Mouse (Mus musculus): ENCODE measurements around the gene Cxcr4. TPM values are rescaled to one million over a fixed set of nuclear protein-coding genes. Genes with fewer than 3 reads are reported as not detected.
A peak's percentile ranks its signal among the peaks of the same experiment; 100 is the strongest.
"Not testable (repeated sequence)": the region's sequence is repeated elsewhere in the genome, so short reads cannot be mapped to it uniquely, and the experiment has no call there.

The Cxcr4 gene
- polyA plus RNA-seq, 1 experiment: 1.4 TPM

GRCm38 (mm10) chr1:128590011-128590410 is 2.1 kb downstream of the Cxcr4 start:
- H3K4me3 ChIP-seq (replicated peaks): peak overlapping the region; percentile 85
- TF ChIP-seq GATA1 (IDR thresholded peaks at IDR 0.05; ENCODE audit: borderline replicate concordance, low read length): no peak
- H3K27me3 ChIP-seq (replicated peaks): no peaks in the 10 kb centered on the region
- H3K9me3 ChIP-seq: no peaks in the 10 kb centered on the region
- H3K36me3 ChIP-seq (replicated peaks; ENCODE audit: low read length): peaks cover 26% of the 10 kb centered on the region
- H3K4me1 ChIP-seq: peaks cover 39% of the 10 kb centered on the region

GRCm38 (mm10) chr1:128589488-128589887 is 2.6 kb downstream of the Cxcr4 start:
- H3K4me3 ChIP-seq (replicated peaks): peak overlapping the region; percentile 85
- no peaks in the 10 kb centered on the region for H3K27me3 ChIP-seq (replicated peaks)
- peaks cover 37% of the 10 kb centered on the region for H3K4me1 ChIP-seq
- H3K36me3 ChIP-seq (replicated peaks; ENCODE audit: low read length): peaks cover 26% of the 10 kb centered on the region
- no peaks in the 10 kb centered on the region for H3K9me3 ChIP-seq
- TF ChIP-seq FLI1 (IDR thresholded peaks at IDR 0.05; ENCODE audit: low read length): no peak
- TF ChIP-seq GATA1 (IDR thresholded peaks at IDR 0.05; ENCODE audit: borderline replicate concordance, low read length): no peak

- Histone ChIP-seq H3K27me3 (replicated peaks) (no peaks in the 10 kb centered on the region), H3K4me1 (peaks cover 29% of the 10 kb centered on the region), H3K36me3 (replicated peaks; ENCODE audit: low read length) (peaks cover 26% of the 10 kb centered on the region), H3K9me3 (no peaks in the 10 kb centered on the region), H3K4me3 (replicated peaks) (no peak overlapping the region)
- TF ChIP-seq FLI1 (IDR thresholded peaks at IDR 0.05; ENCODE audit: low read length): no peak
- no peak for TF ChIP-seq GATA1 (IDR thresholded peaks at IDR 0.05; ENCODE audit: borderline replicate concordance, low read length)
Observed at GRCm38 (mm10) chr1:128588337-128588736, 3.8 kb downstream of the Cxcr4 start.

DNA sequence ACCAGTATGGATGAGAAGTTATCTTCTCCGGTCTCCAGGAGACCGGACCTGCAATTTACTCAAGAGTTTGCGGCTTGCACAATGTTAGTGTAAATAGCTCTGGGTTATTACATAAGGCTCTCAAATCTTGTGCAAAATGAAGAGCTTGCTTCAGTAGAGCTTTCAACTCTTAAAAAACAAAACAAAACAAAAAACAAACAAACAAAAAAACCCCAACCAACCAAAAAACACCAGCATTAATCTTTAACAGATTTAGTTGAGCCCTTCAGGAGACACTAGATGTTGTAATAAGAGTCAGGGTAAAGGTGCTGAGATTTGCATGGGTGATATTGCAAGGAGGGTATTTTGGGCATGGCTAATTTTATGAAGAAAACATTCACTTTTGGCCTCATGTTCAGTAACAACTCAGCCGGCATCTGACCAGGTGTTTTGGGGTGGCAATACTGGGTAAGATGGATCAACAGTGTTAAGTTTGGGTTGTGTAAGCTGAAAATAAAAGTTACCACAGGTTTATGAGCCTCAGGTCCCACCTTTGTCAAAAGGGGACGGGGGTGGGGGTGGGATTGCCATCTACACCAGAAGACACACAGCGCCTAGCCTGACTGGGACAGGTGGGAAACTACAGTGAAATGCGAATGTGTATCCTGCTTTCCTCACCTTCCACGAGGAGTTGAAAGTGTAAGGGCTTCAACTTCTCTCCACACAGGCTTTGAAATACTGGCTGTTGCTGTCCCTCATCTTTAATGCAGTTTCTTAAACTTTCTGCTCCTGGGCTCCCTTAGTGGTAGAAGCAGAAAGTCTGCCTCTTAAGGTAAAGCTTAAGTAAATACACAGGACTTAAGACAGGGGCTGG is 4.9 kb downstream of the Cxcr4 start:
- Histone ChIP-seq H3K36me3 (replicated peaks; ENCODE audit: low read length) (peaks cover 26% of the 10 kb centered on the region), H3K4me1 (peaks cover 19% of the 10 kb centered on the region), H3K27me3 (replicated peaks) (no peaks in the 10 kb centered on the region), H3K4me3 (replicated peaks) (no peak overlapping the region), H3K9me3 (no peaks in the 10 kb centered on the region)
- TF ChIP-seq FLI1 (IDR thresholded peaks at IDR 0.05; ENCODE audit: low read length) (no peak), GATA1 (IDR thresholded peaks at IDR 0.05; ENCODE audit: borderline replicate concordance, low read length) (no peak)

DNA sequence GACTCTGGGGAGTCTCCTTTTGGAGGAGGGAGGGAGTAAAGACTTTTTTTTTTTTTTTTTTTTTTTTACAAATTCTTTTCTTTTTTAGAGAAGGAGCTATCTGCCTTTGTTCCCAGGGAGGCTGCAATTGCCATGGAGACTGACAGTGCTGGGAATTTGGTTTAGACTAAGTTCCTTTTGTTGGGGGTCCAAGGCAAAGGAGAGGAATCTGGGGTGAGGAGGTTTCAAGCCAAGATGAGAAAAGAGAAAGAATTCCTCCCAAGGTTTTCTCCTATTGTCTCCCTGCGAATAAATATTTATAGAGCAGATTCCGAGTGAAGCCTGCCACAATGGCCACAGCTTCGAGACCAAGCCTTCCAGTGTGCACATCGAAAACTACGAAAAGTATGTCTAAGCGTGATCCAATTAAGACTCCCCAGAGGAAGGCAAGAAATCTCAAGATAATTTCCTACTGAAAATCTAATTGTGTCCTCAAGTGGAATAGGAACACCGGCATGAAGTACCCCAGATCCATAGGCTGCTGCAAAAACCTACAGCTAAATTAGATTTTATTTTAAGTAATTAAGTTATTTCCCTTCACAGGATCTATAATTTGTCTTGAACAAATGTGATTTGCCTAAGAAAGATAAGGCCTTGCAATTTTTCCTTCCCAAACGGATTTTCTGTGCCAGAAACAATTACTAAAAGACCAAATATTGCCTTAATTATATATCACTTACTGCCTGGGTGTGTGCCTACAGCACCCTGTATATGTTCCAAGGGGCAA is 5.7 kb downstream of the Cxcr4 start:
- H3K4me1 ChIP-seq: peaks cover 19% of the 10 kb centered on the region
- TF ChIP-seq GATA1 (IDR thresholded peaks at IDR 0.05; ENCODE audit: borderline replicate concordance, low read length) (no peak), FLI1 (IDR thresholded peaks at IDR 0.05; ENCODE audit: low read length) (no peak)
- H3K27me3 ChIP-seq (replicated peaks): no peaks in the 10 kb centered on the region
- peaks cover 3% of the 10 kb centered on the region for H3K9me3 ChIP-seq
- no peak overlapping the region for H3K4me3 ChIP-seq (replicated peaks)
- peaks cover 29% of the 10 kb centered on the region for H3K36me3 ChIP-seq (replicated peaks; ENCODE audit: low read length)

GRCm38 (mm10) chr1:128585396-128586161 is 6.5 kb downstream of the Cxcr4 start:
- no peak for TF ChIP-seq GATA1 (IDR thresholded peaks at IDR 0.05; ENCODE audit: borderline replicate concordance, low read length)
- TF ChIP-seq FLI1 (IDR thresholded peaks at IDR 0.05; ENCODE audit: low read length): no peak
- H3K9me3 ChIP-seq: peaks cover 9% of the 10 kb centered on the region
- H3K36me3 ChIP-seq (replicated peaks; ENCODE audit: low read length): peaks cover 35% of the 10 kb centered on the region
- no peaks in the 10 kb centered on the region for H3K27me3 ChIP-seq (replicated peaks)
- H3K4me3 ChIP-seq (replicated peaks): no peak overlapping the region
- peaks cover 24% of the 10 kb centered on the region for H3K4me1 ChIP-seq

- Histone ChIP-seq H3K36me3 (replicated peaks; ENCODE audit: low read length) (peaks cover 33% of the 10 kb centered on the region), H3K4me1 (peaks cover 30% of the 10 kb centered on the region)
- not testable (repeated sequence) for H3K27me3 ChIP-seq (replicated peaks); H3K9me3 ChIP-seq; H3K4me3 ChIP-seq (replicated peaks)
Observed at GRCm38 (mm10) chr1:128584716-128585115, 7.4 kb downstream of the Cxcr4 start.

DNA sequence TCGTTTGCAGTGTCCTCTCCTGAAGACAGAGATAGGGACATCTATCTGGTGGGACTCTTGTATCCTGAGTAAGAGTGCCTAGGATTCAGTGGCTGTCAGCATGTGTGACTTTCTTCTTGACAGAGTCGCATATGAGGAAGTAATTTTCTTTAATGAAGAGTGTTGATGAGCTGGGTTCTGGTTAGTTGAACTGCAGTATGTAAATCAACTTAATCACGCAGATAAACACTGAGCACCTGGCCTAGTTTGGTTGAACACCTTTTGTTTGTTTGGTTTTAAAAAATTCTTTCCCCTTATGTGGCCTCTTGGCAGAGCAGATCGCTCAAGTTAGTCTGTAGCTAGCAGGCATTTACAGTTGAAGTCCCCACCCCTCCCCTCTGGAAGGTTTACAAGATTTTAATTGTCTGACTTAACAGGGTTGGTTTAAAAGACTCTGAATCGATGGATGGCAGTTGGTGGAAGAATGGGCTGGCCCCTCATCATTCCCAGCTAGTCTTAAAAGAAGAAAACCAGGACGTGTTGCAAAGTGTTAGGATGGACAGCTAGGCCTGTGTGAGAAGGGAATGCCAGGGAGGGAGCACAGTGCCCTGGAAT is 8.7 kb downstream of the Cxcr4 start:
- peaks cover 9% of the 10 kb centered on the region for H3K9me3 ChIP-seq
- H3K27me3 ChIP-seq (replicated peaks): no peaks in the 10 kb centered on the region
- TF ChIP-seq GATA1 (IDR thresholded peaks at IDR 0.05; ENCODE audit: borderline replicate concordance, low read length): no peak
- no peak for TF ChIP-seq FLI1 (IDR thresholded peaks at IDR 0.05; ENCODE audit: low read length)
- H3K4me1 ChIP-seq: peaks cover 26% of the 10 kb centered on the region
- peaks cover 21% of the 10 kb centered on the region for H3K36me3 ChIP-seq (replicated peaks; ENCODE audit: low read length)
- no peak overlapping the region for H3K4me3 ChIP-seq (replicated peaks)

- no peak for TF ChIP-seq FLI1 (IDR thresholded peaks at IDR 0.05; ENCODE audit: low read length)
- TF ChIP-seq GATA1 (IDR thresholded peaks at IDR 0.05; ENCODE audit: borderline replicate concordance, low read length): no peak
- Histone ChIP-seq H3K9me3 (peaks cover 9% of the 10 kb centered on the region), H3K4me3 (replicated peaks) (no peak overlapping the region), H3K27me3 (replicated peaks) (no peaks in the 10 kb centered on the region), H3K36me3 (replicated peaks; ENCODE audit: low read length) (peaks cover 9% of the 10 kb centered on the region), H3K4me1 (peaks cover 44% of the 10 kb centered on the region)
Observed at GRCm38 (mm10) chr1:128580321-128580720, 11.8 kb downstream of the Cxcr4 start.

All from megakaryocyte, embryonic 14.5 days (primary cell).